Mouse (Mus musculus) urinary bladder, postnatal 0 days (tissue): ENCODE measurements around the gene Usp19. TPM values are rescaled to one million over a fixed set of nuclear protein-coding genes. Genes with fewer than 3 reads are reported as not detected.

ENCODE experiments used
- polyA plus RNA-seq: library from polyadenylated mRNA; unstranded; fragments of >200 nt; fragmentation: Nextera tagmentation; extraction: Ambion mirVana; gene quantifications from 2 replicates; pipeline ENCODE4 v1.2.1, GENCODE M21; 2015

The Usp19 gene
- 32.0 and 32.9 TPM in 2 replicates for polyA plus RNA-seq

DNA sequence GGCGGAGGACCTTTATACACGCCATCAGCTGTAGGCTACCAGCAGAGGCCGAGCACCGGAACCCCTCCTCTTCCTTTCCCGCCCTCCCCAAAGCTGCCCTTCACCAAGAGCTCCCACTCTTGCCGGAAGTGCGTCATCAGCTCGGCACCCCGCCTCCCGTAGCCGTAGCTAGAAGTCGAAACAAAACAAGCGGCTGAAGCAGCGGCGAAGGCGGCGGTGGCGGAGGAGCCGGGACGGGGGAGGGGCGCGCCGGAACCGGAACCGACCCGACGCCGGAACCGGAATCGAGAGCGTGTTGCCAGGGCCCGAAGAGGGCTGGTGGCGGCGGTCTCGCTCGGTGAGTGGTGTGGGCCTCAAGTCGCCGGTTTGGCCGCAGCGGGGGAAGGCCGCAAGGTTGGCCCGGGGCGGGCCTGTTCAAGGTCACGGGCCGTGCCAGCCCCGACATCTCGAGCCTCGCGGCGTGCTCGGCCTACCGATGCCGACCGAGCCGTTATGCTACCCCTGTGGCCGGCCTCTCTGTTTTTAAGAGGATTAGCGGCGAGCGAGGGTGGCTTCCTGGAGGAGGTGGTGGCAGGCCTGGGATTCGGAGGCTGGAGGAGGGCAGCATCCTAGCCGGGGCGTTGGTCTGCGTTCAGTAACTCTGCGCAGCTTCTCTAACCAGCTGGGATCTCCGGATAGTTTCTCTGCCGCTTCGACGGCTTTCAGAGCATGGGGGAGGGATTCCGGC is at the start of gene Usp19:
Gene Usp19, plus strand, starts transcription at position 44 of the 727 bp plus-strand sequence.

DNA sequence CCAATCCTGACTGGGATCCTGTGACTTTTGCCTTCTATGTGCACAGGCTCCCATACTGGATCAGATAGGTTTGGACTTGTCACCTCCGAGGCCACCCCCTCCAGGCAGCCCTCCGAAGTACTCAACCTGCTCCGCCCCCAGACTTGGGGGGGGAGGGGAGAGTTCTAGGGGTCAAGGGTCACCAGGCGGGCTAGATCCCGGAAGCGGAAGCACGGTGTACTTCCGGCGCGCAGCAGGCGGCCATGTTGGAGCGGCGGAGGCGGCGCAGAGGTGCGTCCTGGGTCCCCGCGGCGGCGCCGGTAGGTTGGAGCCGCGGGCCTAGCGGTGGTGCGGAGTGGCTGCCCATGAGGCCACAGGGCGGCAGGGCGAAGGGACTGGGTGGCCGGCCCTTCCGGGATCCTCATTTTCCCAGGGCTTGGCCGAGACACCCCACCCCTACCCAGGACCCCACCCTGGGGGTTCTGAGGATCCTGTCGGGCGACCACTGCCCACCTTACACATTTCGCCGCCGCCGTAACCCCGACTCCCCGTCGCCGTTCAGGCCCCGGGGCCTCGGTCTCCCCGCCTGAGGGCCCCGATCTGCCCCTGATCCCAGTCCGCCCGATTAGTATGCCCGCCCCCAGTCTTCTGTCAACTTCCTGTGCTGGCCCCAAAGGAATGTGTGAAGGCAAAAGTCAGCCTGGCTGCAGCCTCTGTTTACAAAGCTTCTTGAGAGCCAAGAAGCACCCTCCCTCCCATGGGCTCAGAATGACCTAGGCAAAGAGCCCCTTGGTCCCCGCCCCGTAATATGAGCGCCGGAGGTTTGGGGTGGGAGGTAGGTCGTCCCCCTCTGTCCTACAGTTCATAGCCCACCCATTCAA is 29.9 kb upstream of the Usp19 start, which contains the start of gene Ccdc71:
Gene Ccdc71, plus strand, starts transcription at position 209 of the 860 bp plus-strand sequence.

GRCm38 (mm10) chr9:108461181-108461631 is 29.2 kb upstream of the Usp19 start, which contains the start of gene Klhdc8b:
TSS of gene Klhdc8b (minus strand) at chr9:108461581.

GRCm38 (mm10) chr9:108479721-108480351 is 10.6 kb upstream of the Usp19 start, which contains the start of gene Lamb2:
TSS of gene Lamb2 (plus strand) at chr9:108479736.

GRCm38 (mm10) chr9:108507619-108508434 is 17.4 kb downstream of the Usp19 start, which contains the start of gene Qars:
TSS of gene Qars (plus strand) at chr9:108507706.

DNA sequence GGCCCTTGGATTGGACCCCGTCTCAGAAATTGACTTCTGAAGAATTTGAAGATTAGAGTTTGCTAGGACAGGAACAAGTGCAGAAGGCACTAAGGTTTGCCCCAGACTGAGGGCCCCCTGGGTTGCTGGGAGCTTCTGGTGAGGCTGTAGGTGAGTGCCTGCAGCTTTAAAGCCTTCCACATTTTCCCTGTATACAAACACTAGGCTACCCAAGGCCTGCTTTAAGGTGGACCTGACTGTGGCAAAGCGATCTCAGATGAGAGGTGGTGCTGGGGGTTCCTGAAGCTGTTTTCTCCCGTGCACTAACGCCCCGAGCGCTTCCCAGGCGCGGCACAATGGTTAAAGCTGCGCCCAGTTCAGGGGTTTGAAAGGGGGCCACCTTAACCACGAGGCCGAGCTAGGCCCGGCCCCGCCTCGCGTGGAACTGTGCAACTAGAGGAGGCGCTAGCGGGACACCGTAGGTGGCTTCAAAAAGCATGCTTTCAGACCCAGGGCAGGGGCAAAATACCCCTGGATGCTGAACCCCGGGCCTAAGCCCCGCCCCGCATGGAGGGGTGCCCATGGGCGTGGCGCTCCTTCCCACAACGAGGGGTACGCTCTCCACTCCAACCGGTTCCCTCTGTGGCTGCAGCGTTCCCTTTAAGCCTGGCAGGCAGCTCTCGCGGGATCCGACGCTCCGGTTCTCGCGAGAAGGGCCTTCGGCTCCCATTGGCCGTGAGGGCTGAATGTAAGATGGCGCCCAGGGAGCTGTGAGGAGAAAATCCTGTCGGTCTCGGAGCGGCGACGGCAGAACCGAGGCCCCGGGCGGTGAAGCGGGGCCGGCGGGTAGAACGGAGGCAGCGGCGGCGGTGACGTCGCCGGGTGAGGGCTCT is 26.2 kb downstream of the Usp19 start, which contains the start of gene Qrich1:
Gene Qrich1, plus strand, starts transcription at position 427 of the 872 bp plus-strand sequence.

Other genes with a start within 250 kb of the Usp19 start
- gene Dag1, start 226.6 kb upstream of the Usp19 start, polyA plus RNA-seq = 81.3 and 103 TPM in 2 replicates
- gene Nicn1, start 200.2 kb upstream of the Usp19 start, polyA plus RNA-seq = 37.6 and 38.5 TPM in 2 replicates
- gene Amt, start 193.7 kb upstream of the Usp19 start, polyA plus RNA-seq = 14.0 and 15.7 TPM in 2 replicates
- 420 and 517 TPM in 2 replicates for gene Rhoa, start 184.5 kb upstream of the Usp19 start, polyA plus RNA-seq
- 67.6 and 71.3 TPM in 2 replicates for gene Tcta, start 184.4 kb upstream of the Usp19 start, polyA plus RNA-seq
- 814 and 969 TPM in 2 replicates for gene Gpx1, start 151.7 kb upstream of the Usp19 start, polyA plus RNA-seq
- 58.2 and 60.8 TPM in 2 replicates for gene Usp4, start 142.7 kb upstream of the Usp19 start, polyA plus RNA-seq
- 0.11 and 0.19 TPM in 2 replicates for gene 1700102P08Rik, start 97.8 kb upstream of the Usp19 start, polyA plus RNA-seq
- 0.29 and 0.34 TPM in 2 replicates for gene Ccdc36, start 62.1 kb upstream of the Usp19 start, polyA plus RNA-seq
- not detected in 2 replicates for gene BC048562, start 54.1 kb upstream of the Usp19 start, polyA plus RNA-seq
- 34.8 and 36.1 TPM in 2 replicates for gene Ccdc71, start 30.1 kb upstream of the Usp19 start, polyA plus RNA-seq
- 33.7 and 35.9 TPM in 2 replicates for gene Klhdc8b, start 29.0 kb upstream of the Usp19 start, polyA plus RNA-seq
- gene Lamb2, start 10.9 kb upstream of the Usp19 start, polyA plus RNA-seq = 44.4 and 47.7 TPM in 2 replicates
- 67.1 and 72.1 TPM in 2 replicates for gene Qars, start 17.1 kb downstream of the Usp19 start, polyA plus RNA-seq
- gene Qrich1, start 26.2 kb downstream of the Usp19 start, polyA plus RNA-seq = 61.3 and 67.2 TPM in 2 replicates
- 69.2 and 70.6 TPM in 2 replicates for gene Impdh2, start 69.7 kb downstream of the Usp19 start, polyA plus RNA-seq
- gene Ndufaf3, start 76.8 kb downstream of the Usp19 start, polyA plus RNA-seq = 36.5 and 41.8 TPM in 2 replicates
- gene Dalrd3, start 79.3 kb downstream of the Usp19 start, polyA plus RNA-seq = 38.5 and 41.8 TPM in 2 replicates
- gene Wdr6, start 88.1 kb downstream of the Usp19 start, polyA plus RNA-seq = 29.2 and 32.3 TPM in 2 replicates
- gene P4htm, start 107.1 kb downstream of the Usp19 start, polyA plus RNA-seq = 7.3 and 9.2 TPM in 2 replicates
- gene Arih2, start 158.8 kb downstream of the Usp19 start, polyA plus RNA-seq = 29.9 and 32.6 TPM in 2 replicates
- 41.8 and 42.2 TPM in 2 replicates for gene Slc25a20, start 171.5 kb downstream of the Usp19 start, polyA plus RNA-seq
- 21.9 and 24.5 TPM in 2 replicates for gene Prkar2a, start 198.7 kb downstream of the Usp19 start, polyA plus RNA-seq